Comparison of ENCODE assay signal across 10 mouse cellular contexts in the genomic region with DNA sequence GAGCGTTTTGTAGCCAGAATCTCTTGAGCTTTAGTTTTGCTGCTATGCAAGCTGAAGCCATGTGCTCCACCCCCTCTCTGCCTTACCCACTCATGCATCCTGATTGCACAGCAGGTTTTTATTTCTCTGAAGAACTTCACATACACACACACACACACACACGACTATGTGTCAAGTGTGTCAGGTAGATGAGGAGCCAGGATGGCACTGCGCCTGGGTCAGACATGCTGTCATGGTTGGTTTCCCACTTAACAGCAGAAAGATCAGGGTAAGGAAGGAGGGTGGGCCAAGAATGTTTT. TPM values are rescaled to one million over a fixed set of nuclear protein-coding genes. Genes with fewer than 3 reads are reported as not detected.
A peak's percentile ranks its signal among the peaks of the same experiment; 100 is the strongest.
DNase-seq lines count a peak whose midpoint lies in the region; ATAC-seq and TF ChIP-seq lines count a peak whose summit lies in the region.
"Had no signal": no experiment of that assay in that cellular context is flagged by ENCODE, and none has a peak within 500 bp of the region (broad histone marks: within the 10 kb centered on the region; RNA-seq: fewer than 3 reads in every experiment).

No protein-coding gene starts in this region.

- H3K4me3 ChIP-seq in lung, postnatal 0 days (ENCODE audit: low read depth, low read length), result peak overlapping the region; percentile 67
- H3K4me3 ChIP-seq in limb, embryonic 13.5 days, result peak overlapping the region; percentile 70
- H3K4me3 ChIP-seq in stomach, embryonic 15.5 days (replicated peaks), result peak overlapping the region; percentile 57

- TF ChIP-seq EP300 in lung, postnatal 0 days (IDR thresholded peaks at IDR 0.05), result no peak

- no peaks in the 10 kb centered on the region for H3K9me3 ChIP-seq in lung, postnatal 0 days (ENCODE audit: low read length)
- no peaks in the 10 kb centered on the region for H3K9me3 ChIP-seq in limb, embryonic 13.5 days
- H3K9me3 ChIP-seq in stomach, embryonic 15.5 days, result no peaks in the 10 kb centered on the region

- TF ChIP-seq CTCF in lung, postnatal 0 days (IDR thresholded peaks at IDR 0.05), result no peak

- no peak overlapping the region for H3K9ac ChIP-seq in lung, postnatal 0 days (replicated peaks; ENCODE audit: low read depth)
- peak overlapping the region; percentile 73; the same call in 1 of the 2 replicates for H3K9ac ChIP-seq in limb, embryonic 13.5 days
- H3K9ac ChIP-seq in stomach, embryonic 15.5 days, result no peak overlapping the region

- H3K4me2 ChIP-seq in lung, postnatal 0 days (replicated peaks; ENCODE audit: low read depth, low read length), result peak overlapping the region; percentile 95
- peak overlapping the region; percentile 99 for H3K4me2 ChIP-seq in limb, embryonic 13.5 days (replicated peaks)
- H3K4me2 ChIP-seq in stomach, embryonic 15.5 days, result peak overlapping the region; percentile 99

- H3K4me1 ChIP-seq in lung, postnatal 0 days (ENCODE audit: insufficient read depth, low read depth, low read length), result peaks cover 7% of the 10 kb centered on the region
- peaks cover 26% of the 10 kb centered on the region for H3K4me1 ChIP-seq in limb, embryonic 13.5 days
- H3K4me1 ChIP-seq in stomach, embryonic 15.5 days, result peaks cover 17% of the 10 kb centered on the region

- H3K27me3 ChIP-seq in lung, postnatal 0 days (replicated peaks; ENCODE audit: insufficient read depth, low read length), result 0 out of 2 replicates have a peak, but pooled peaks cover 2% of the 10 kb centered on the region
- peaks cover 25% of the 10 kb centered on the region for H3K27me3 ChIP-seq in limb, embryonic 13.5 days
- H3K27me3 ChIP-seq in stomach, embryonic 15.5 days (replicated peaks), result no peaks in the 10 kb centered on the region; the same call in 1 of the 2 replicates

- WGBS in lung, postnatal 0 days, result 27% methylated on average over 3 of the region's 3 CpGs
- 32% methylated on average over 3 of the region's 3 CpGs for WGBS in limb, embryonic 13.5 days
- WGBS in stomach, embryonic 15.5 days, result 29% methylated on average over 3 of the region's 3 CpGs

- peak; percentile 40 for DNase-seq in cerebellum, adult 9-11 months
- no peak for DNase-seq in cerebellum, adult 8-10 months
- DNase-seq in lung, postnatal 0 days (ENCODE audit: low spot score), result no peak
- no peak for DNase-seq in lung, postnatal 10 days
- DNase-seq in layer of hippocampus, postnatal 10 days (ENCODE audit: low spot score in 2 of 2), result no peak
- no peak for DNase-seq in frontal cortex, postnatal 10 days (ENCODE audit: low spot score in 2 of 2)
- DNase-seq: thymus, postnatal 4 days had no signal

- H3K27ac ChIP-seq in lung, postnatal 0 days (ENCODE audit: low read length), result no peak overlapping the region
- no peak overlapping the region for H3K27ac ChIP-seq in limb, embryonic 13.5 days
- H3K27ac ChIP-seq in stomach, embryonic 15.5 days, result peak overlapping the region; percentile 63

- no peaks in the 10 kb centered on the region for H3K36me3 ChIP-seq in lung, postnatal 0 days (ENCODE audit: insufficient read depth, low read length)
- H3K36me3 ChIP-seq in limb, embryonic 13.5 days, result peaks cover 4% of the 10 kb centered on the region; the same call in 1 of the 2 replicates
- no peaks in the 10 kb centered on the region for H3K36me3 ChIP-seq in stomach, embryonic 15.5 days

- ATAC-seq in lung, postnatal 0 days, result no peak
- 0 out of 2 replicates have a peak, but pooled peaks have one; percentile 39 for ATAC-seq in limb, embryonic 13.5 days (ENCODE audit: low FRiP score, low read depth)
- ATAC-seq in stomach, embryonic 15.5 days (ENCODE audit: insufficient read depth, low FRiP score, low read depth), result no peak

RNA-seq across cellular contexts. Expression of a gene that starts 0.8 kb away (rescaled TPM):
- polyA plus RNA-seq in lung, postnatal 0 days (2015; fragmentation: Nextera tagmentation; extraction: Ambion mirVana), result 3.5 and 4.2 TPM in 2 replicates
- 4.9 and 6.0 TPM in 2 replicates for polyA plus RNA-seq in limb, embryonic 13.5 days (2015; fragmentation: Nextera tagmentation; extraction: Ambion mirVana)
- 4.6 and 4.8 TPM in 2 replicates for polyA plus RNA-seq in stomach, embryonic 15.5 days (2015; fragmentation: Nextera tagmentation; extraction: Ambion mirVana)
- total RNA-seq in layer of hippocampus, postnatal 10 days (2021), result 10 to 100 TPM; 27.9 to 30.7 TPM

RNA-seq across cellular contexts. Expression of a gene that starts 0.8 kb away (rescaled TPM):
- 3.5 and 4.2 TPM in 2 replicates for polyA plus RNA-seq in lung, postnatal 0 days (2015; fragmentation: Nextera tagmentation; extraction: Ambion mirVana)
- 3.2 and 3.6 TPM in 2 replicates for polyA plus RNA-seq in limb, embryonic 13.5 days (2015; fragmentation: Nextera tagmentation; extraction: Ambion mirVana)
- polyA plus RNA-seq in stomach, embryonic 15.5 days (2015; fragmentation: Nextera tagmentation; extraction: Ambion mirVana), result 4.9 and 5.6 TPM in 2 replicates
- 1 to 10 TPM; 9.7 to 9.9 TPM for total RNA-seq in layer of hippocampus, postnatal 10 days (2021)

RNA-seq across cellular contexts. Expression of a gene that starts 7.6 kb away (rescaled TPM):
- 0.10 and 0.15 TPM in 2 replicates for polyA plus RNA-seq in lung, postnatal 0 days (2015; fragmentation: Nextera tagmentation; extraction: Ambion mirVana)
- polyA plus RNA-seq in limb, embryonic 13.5 days (2015; fragmentation: Nextera tagmentation; extraction: Ambion mirVana), result 0.09 and 0.20 TPM in 2 replicates
- polyA plus RNA-seq in stomach, embryonic 15.5 days (2015; fragmentation: Nextera tagmentation; extraction: Ambion mirVana), result 0.05 and 0.27 TPM in 2 replicates
- under 1 TPM; 0.38 to 0.80 TPM for total RNA-seq in layer of hippocampus, postnatal 10 days (2021)

RNA-seq across cellular contexts. Expression of a gene that starts 15.2 kb away (rescaled TPM):
- polyA plus RNA-seq in lung, postnatal 0 days (2015; fragmentation: Nextera tagmentation; extraction: Ambion mirVana), result 0.13 and 0.19 TPM in 2 replicates
- polyA plus RNA-seq in limb, embryonic 13.5 days (2015; fragmentation: Nextera tagmentation; extraction: Ambion mirVana), result 0.13 and 0.42 TPM in 2 replicates
- polyA plus RNA-seq in stomach, embryonic 15.5 days (2015; fragmentation: Nextera tagmentation; extraction: Ambion mirVana), result 0.26 and 0.45 TPM in 2 replicates
- total RNA-seq in layer of hippocampus, postnatal 10 days (2021), result under 1 TPM; 0.16 TPM
- total RNA-seq: megakaryocyte progenitor cell, adult 5-6 weeks had no signal
